Mouse (Mus musculus): Measurements from ENCODE around the gene Znhit3.

GRCm38 (mm10) chr11:84940140-84940539 is 24.0 kb upstream of the Znhit3 start:
- no peak for TF ChIP-seq CTCF (IDR thresholded peaks at IDR 0.05; ENCODE audit: borderline replicate concordance, extremely low read depth, insufficient read depth, insufficient read length)
- no peak for TF ChIP-seq POLR2A (IDR thresholded peaks at IDR 0.05; ENCODE audit: borderline replicate concordance, extremely low read depth, insufficient read depth, insufficient read length, poor library complexity, severe bottlenecking)

Measured in brain, embryonic 14.5 days (tissue).